Mouse (Mus musculus): ENCODE results near the gene Alg13. TPM values are rescaled to one million over a fixed set of nuclear protein-coding genes. Genes with fewer than 3 reads are reported as not detected.

The Alg13 gene
- polyA plus RNA-seq, 1 experiment from 2014 or later, result 27.7 TPM

GRCm38 (mm10) chrX:144318164-144318979 lies 768 bp downstream of the Alg13 start:
- WGBS, result 13% methylated on average over 53 of the region's 53 CpGs

GRCm38 (mm10) chrX:144319366-144319765 lies 1.8 kb downstream of the Alg13 start:
- WGBS, result 14% methylated on average over 6 of the region's 9 CpGs
- DNase-seq (no peak), ATAC-seq (ENCODE audit: insufficient read depth) (no peak)
- no peak overlapping the region for H3K27ac ChIP-seq (ENCODE audit: low read depth)
- H3K9ac ChIP-seq, result no peak overlapping the region
- TF ChIP-seq CTCF (IDR thresholded peaks at IDR 0.05; ENCODE audit: low read depth), result no peak
- no peaks in the 10 kb centered on the region for H3K36me3 ChIP-seq (ENCODE audit: insufficient read depth)
- no peaks in the 10 kb centered on the region for H3K4me1 ChIP-seq (ENCODE audit: insufficient read depth)
- H3K9me3 ChIP-seq (ENCODE audit: low read depth, low read length), result no peaks in the 10 kb centered on the region
- H3K27me3 ChIP-seq (ENCODE audit: insufficient read depth, low read length), result no peaks in the 10 kb centered on the region
- H3K4me3 ChIP-seq (ENCODE audit: low read depth, low read length), result peak overlapping the region; percentile 58
- peak overlapping the region; percentile 74 for H3K4me2 ChIP-seq

More at GRCm38 (mm10) chrX:144318164-144318979, 768 bp downstream of the Alg13 start:
- DNase-seq, result peak; percentile 29
- ATAC-seq (ENCODE audit: insufficient read depth), result peak; percentile 80
- Histone ChIP-seq H3K9me3 (ENCODE audit: low read depth, low read length) (no peaks in the 10 kb centered on the region), H3K4me3 (ENCODE audit: low read depth, low read length) (peak overlapping the region; percentile 58), H3K9ac (peak overlapping the region; percentile 66), H3K4me2 (peak overlapping the region; percentile 74), H3K27me3 (ENCODE audit: insufficient read depth, low read length) (no peaks in the 10 kb centered on the region), H3K27ac (ENCODE audit: low read depth) (peak overlapping the region; percentile 75; the same call in 1 of the 2 replicates), H3K4me1 (ENCODE audit: insufficient read depth) (no peaks in the 10 kb centered on the region), H3K36me3 (ENCODE audit: insufficient read depth) (no peaks in the 10 kb centered on the region)
- peak; percentile 28; the same call in 1 of the 2 replicates for TF ChIP-seq CTCF (IDR thresholded peaks at IDR 0.05; ENCODE audit: low read depth)

GRCm38 (mm10) chrX:144325375-144325774 lies 7.8 kb downstream of the Alg13 start:
- DNase-seq (no peak), ATAC-seq (ENCODE audit: insufficient read depth) (no peak)
- Histone ChIP-seq H3K9me3 (ENCODE audit: low read depth, low read length) (no peaks in the 10 kb centered on the region), H3K4me1 (ENCODE audit: insufficient read depth) (no peaks in the 10 kb centered on the region), H3K9ac (no peak overlapping the region), H3K27me3 (ENCODE audit: insufficient read depth, low read length) (no peaks in the 10 kb centered on the region), H3K27ac (ENCODE audit: low read depth) (no peak overlapping the region), H3K36me3 (ENCODE audit: insufficient read depth) (no peaks in the 10 kb centered on the region; the same call in 1 of the 2 replicates), H3K4me2 (no peak overlapping the region), H3K4me3 (ENCODE audit: low read depth, low read length) (no peak overlapping the region)
- TF ChIP-seq CTCF (IDR thresholded peaks at IDR 0.05; ENCODE audit: low read depth), result no peak

GRCm38 (mm10) chrX:144335332-144336015 lies 17.9 kb downstream of the Alg13 start:
- Histone ChIP-seq H3K36me3 (ENCODE audit: insufficient read depth) (no peaks in the 10 kb centered on the region), H3K4me2 (no peak overlapping the region), H3K9me3 (ENCODE audit: low read depth, low read length) (no peaks in the 10 kb centered on the region), H3K4me1 (ENCODE audit: insufficient read depth) (no peaks in the 10 kb centered on the region), H3K27me3 (ENCODE audit: insufficient read depth, low read length) (no peaks in the 10 kb centered on the region), H3K9ac (no peak overlapping the region), H3K27ac (ENCODE audit: low read depth) (no peak overlapping the region), H3K4me3 (ENCODE audit: low read depth, low read length) (no peak overlapping the region)
- TF ChIP-seq CTCF (IDR thresholded peaks at IDR 0.05; ENCODE audit: low read depth), result no peak
- ATAC-seq (ENCODE audit: insufficient read depth) (no peak), DNase-seq (no peak)
- WGBS, result 62% methylated on average over 8 of the region's 8 CpGs

DNA sequence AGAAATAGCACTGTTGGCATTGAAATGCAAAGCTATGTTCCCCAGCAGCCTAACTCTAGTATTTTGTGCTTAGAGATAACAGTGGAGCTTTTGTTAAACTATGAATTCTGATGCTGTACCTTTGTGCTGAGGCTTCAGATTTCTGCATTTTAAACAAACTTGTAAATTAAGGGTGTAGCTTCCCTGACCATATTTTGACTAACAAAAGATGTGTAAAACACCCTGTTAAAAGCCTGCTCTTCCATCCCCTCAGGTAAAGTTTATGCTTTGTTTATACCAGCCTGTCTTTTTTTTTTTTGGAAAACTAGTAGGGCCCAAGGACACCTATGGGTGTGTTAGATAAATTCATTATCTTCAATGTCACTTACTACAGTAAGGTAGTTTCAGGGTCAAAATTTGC lies 20.3 kb downstream of the Alg13 start:
- Histone ChIP-seq H3K4me1 (ENCODE audit: insufficient read depth) (no peaks in the 10 kb centered on the region), H3K4me3 (ENCODE audit: low read depth, low read length) (no peak overlapping the region), H3K9ac (no peak overlapping the region), H3K27ac (ENCODE audit: low read depth) (no peak overlapping the region), H3K36me3 (ENCODE audit: insufficient read depth) (no peaks in the 10 kb centered on the region), H3K4me2 (no peak overlapping the region), H3K9me3 (ENCODE audit: low read depth, low read length) (no peaks in the 10 kb centered on the region), H3K27me3 (ENCODE audit: insufficient read depth, low read length) (no peaks in the 10 kb centered on the region)
- ATAC-seq (ENCODE audit: insufficient read depth) (no peak), DNase-seq (no peak)
- TF ChIP-seq CTCF (IDR thresholded peaks at IDR 0.05; ENCODE audit: low read depth), result no peak

- no peak for DNase-seq
- Histone ChIP-seq H3K9me3 (ENCODE audit: low read depth, low read length) (no peaks in the 10 kb centered on the region), H3K4me2 (no peak overlapping the region), H3K27ac (ENCODE audit: low read depth) (no peak overlapping the region), H3K4me1 (ENCODE audit: insufficient read depth) (no peaks in the 10 kb centered on the region), H3K36me3 (ENCODE audit: insufficient read depth) (no peaks in the 10 kb centered on the region), H3K9ac (no peak overlapping the region), H3K4me3 (ENCODE audit: low read depth, low read length) (no peak overlapping the region), H3K27me3 (ENCODE audit: insufficient read depth, low read length) (no peaks in the 10 kb centered on the region)
- ATAC-seq (ENCODE audit: insufficient read depth), result no peak
- no peak for TF ChIP-seq CTCF (IDR thresholded peaks at IDR 0.05; ENCODE audit: low read depth)
Measured at GRCm38 (mm10) chrX:144338355-144338754, 20.8 kb downstream of the Alg13 start.

- Histone ChIP-seq H3K9ac (no peak overlapping the region), H3K4me1 (ENCODE audit: insufficient read depth) (no peaks in the 10 kb centered on the region), H3K4me3 (ENCODE audit: low read depth, low read length) (no peak overlapping the region), H3K27ac (ENCODE audit: low read depth) (no peak overlapping the region), H3K4me2 (no peak overlapping the region), H3K36me3 (ENCODE audit: insufficient read depth) (peaks cover 9% of the 10 kb centered on the region; the same call in 1 of the 2 replicates), H3K27me3 (ENCODE audit: insufficient read depth, low read length) (no peaks in the 10 kb centered on the region), H3K9me3 (ENCODE audit: low read depth, low read length) (no peaks in the 10 kb centered on the region)
- WGBS, result 63% methylated on average over 2 of the region's 2 CpGs
- TF ChIP-seq CTCF (IDR thresholded peaks at IDR 0.05; ENCODE audit: low read depth), result no peak
- ATAC-seq (ENCODE audit: insufficient read depth) (no peak), DNase-seq (no peak)
Measured at GRCm38 (mm10) chrX:144374196-144374595, 56.6 kb downstream of the Alg13 start.

Measured in lung, embryonic 14.5 days (tissue).